In genomic region chr5:63616792-63617668, GRCm38 (mm10) we compare ENCODE assay signal across 25 mouse cellular contexts. TPM values are rescaled to one million over a fixed set of nuclear protein-coding genes. Genes with fewer than 3 reads are reported as not detected.
DNase-seq lines count a peak whose midpoint lies in the region; ATAC-seq lines count a peak whose summit lies in the region.
"Had no signal": no experiment of that assay in that cellular context is flagged by ENCODE, and none has a peak within 500 bp of the region (broad histone marks: within the 10 kb centered on the region; RNA-seq: fewer than 3 reads in every experiment).

No protein-coding gene starts in this region.

- WGBS in embryonic facial prominence, embryonic 14.5 days: 56% methylated on average over 3 of the region's 3 CpGs
- WGBS in embryonic facial prominence, embryonic 10.5 days: 77% methylated on average over 3 of the region's 3 CpGs
- WGBS in neural tube, embryonic 11.5 days: 73% methylated on average over 3 of the region's 3 CpGs
- WGBS in neural tube, embryonic 15.5 days: 69% methylated on average over 3 of the region's 3 CpGs
- WGBS in hindbrain, embryonic 14.5 days: 57% methylated on average over 3 of the region's 3 CpGs

- DNase-seq in embryonic facial prominence, embryonic 14.5 days (ENCODE audit: low spot score): peak; percentile 1
- DNase-seq in embryonic facial prominence, embryonic 10.5 days (ENCODE audit: low spot score): no peak
- DNase-seq in neural tube, embryonic 11.5 days (ENCODE audit: low spot score): peak; percentile 16
- peak; percentile 46 for DNase-seq in hindbrain, embryonic 14.5 days (ENCODE audit: low spot score)
- peak; percentile 6 for DNase-seq in retina, embryonic 14.5 days (ENCODE audit: low spot score)
- DNase-seq in lung, postnatal 4 days: no peak
- no peak for DNase-seq in layer of hippocampus, adult 9-11 months
- DNase-seq: adrenal gland, postnatal 25 days; cerebellum, adult 11 months; cerebellum, postnatal 10 days; heart, postnatal 4 days; kidney, postnatal 36 days; lung, adult 2 months; lung, postnatal 14 days; midbrain, embryonic 14.5 days; thymus, postnatal 25 days had no signal

- H3K9ac ChIP-seq in embryonic facial prominence, embryonic 14.5 days (ENCODE audit: low read depth, low read length): no peak overlapping the region
- H3K9ac ChIP-seq in neural tube, embryonic 11.5 days (ENCODE audit: low read length): no peak overlapping the region
- no peak overlapping the region for H3K9ac ChIP-seq in neural tube, embryonic 15.5 days (replicated peaks)
- no peak overlapping the region for H3K9ac ChIP-seq in hindbrain, embryonic 14.5 days
- H3K9ac ChIP-seq: embryonic facial prominence, embryonic 13.5 days; intestine, embryonic 15.5 days; limb, embryonic 13.5 days; liver, embryonic 12.5 days had no signal

- H3K27me3 ChIP-seq in embryonic facial prominence, embryonic 14.5 days (replicated peaks; ENCODE audit: control insufficient read depth, insufficient read depth, low read length): no peaks in the 10 kb centered on the region
- no peaks in the 10 kb centered on the region for H3K27me3 ChIP-seq in embryonic facial prominence, embryonic 10.5 days (replicated peaks; ENCODE audit: low read depth, poor library complexity, severe bottlenecking)
- no peaks in the 10 kb centered on the region for H3K27me3 ChIP-seq in neural tube, embryonic 11.5 days (ENCODE audit: control insufficient read depth, insufficient read depth, low read length)
- no peaks in the 10 kb centered on the region for H3K27me3 ChIP-seq in neural tube, embryonic 15.5 days (replicated peaks)
- H3K27me3 ChIP-seq in hindbrain, embryonic 14.5 days (ENCODE audit: control insufficient read depth, insufficient read depth, low read length): no peaks in the 10 kb centered on the region
- H3K27me3 ChIP-seq: embryonic facial prominence, embryonic 13.5 days; intestine, embryonic 15.5 days; limb, embryonic 13.5 days; liver, embryonic 12.5 days; megakaryocyte, embryonic 14.5 days had no signal

- H3K27ac ChIP-seq in embryonic facial prominence, embryonic 14.5 days (replicated peaks; ENCODE audit: low read depth, low read length): no peak overlapping the region
- no peak overlapping the region for H3K27ac ChIP-seq in embryonic facial prominence, embryonic 10.5 days (replicated peaks)
- H3K27ac ChIP-seq in neural tube, embryonic 11.5 days (ENCODE audit: low read depth, low read length): no peak overlapping the region
- no peak overlapping the region for H3K27ac ChIP-seq in neural tube, embryonic 15.5 days (replicated peaks)
- H3K27ac ChIP-seq in hindbrain, embryonic 14.5 days: no peak overlapping the region
- H3K27ac ChIP-seq: embryonic facial prominence, embryonic 13.5 days; heart, embryonic 10.5 days; intestine, embryonic 15.5 days; limb, embryonic 13.5 days; liver, embryonic 12.5 days had no signal

- no peaks in the 10 kb centered on the region for H3K4me1 ChIP-seq in embryonic facial prominence, embryonic 14.5 days (ENCODE audit: control insufficient read depth, insufficient read depth, low read length)
- no peaks in the 10 kb centered on the region for H3K4me1 ChIP-seq in embryonic facial prominence, embryonic 10.5 days
- H3K4me1 ChIP-seq in neural tube, embryonic 11.5 days (ENCODE audit: control insufficient read depth, insufficient read depth, low read length): no peaks in the 10 kb centered on the region
- no peaks in the 10 kb centered on the region for H3K4me1 ChIP-seq in neural tube, embryonic 15.5 days
- no peaks in the 10 kb centered on the region for H3K4me1 ChIP-seq in hindbrain, embryonic 14.5 days (replicated peaks; ENCODE audit: control insufficient read depth, insufficient read depth, low read length)
- H3K4me1 ChIP-seq: embryonic facial prominence, embryonic 13.5 days; heart, embryonic 10.5 days; intestine, embryonic 15.5 days; limb, embryonic 13.5 days; liver, embryonic 12.5 days; megakaryocyte, embryonic 14.5 days had no signal

- no peak overlapping the region for H3K4me3 ChIP-seq in embryonic facial prominence, embryonic 14.5 days (ENCODE audit: low read depth, low read length)
- H3K4me3 ChIP-seq in embryonic facial prominence, embryonic 10.5 days: no peak overlapping the region
- H3K4me3 ChIP-seq in neural tube, embryonic 11.5 days (ENCODE audit: low read depth, low read length): no peak overlapping the region
- H3K4me3 ChIP-seq in neural tube, embryonic 15.5 days (replicated peaks): no peak overlapping the region
- no peak overlapping the region for H3K4me3 ChIP-seq in hindbrain, embryonic 14.5 days (replicated peaks; ENCODE audit: low read length)
- H3K4me3 ChIP-seq: embryonic facial prominence, embryonic 13.5 days; heart, embryonic 10.5 days; intestine, embryonic 15.5 days; limb, embryonic 13.5 days; liver, embryonic 12.5 days; megakaryocyte, embryonic 14.5 days had no signal

- ATAC-seq in embryonic facial prominence, embryonic 14.5 days (ENCODE audit: low read depth): no peak
- ATAC-seq in neural tube, embryonic 11.5 days (ENCODE audit: insufficient read depth, low FRiP score, low TSS enrichment): 0 out of 2 replicates have a peak, but pooled peaks have one; percentile 20
- ATAC-seq in neural tube, embryonic 15.5 days (ENCODE audit: low FRiP score): no peak
- ATAC-seq in hindbrain, embryonic 14.5 days (ENCODE audit: low FRiP score): peak; percentile 55; the same call in 1 of the 2 replicates
- ATAC-seq: intestine, embryonic 15.5 days; liver, embryonic 12.5 days had no signal

- no peaks in the 10 kb centered on the region for H3K36me3 ChIP-seq in embryonic facial prominence, embryonic 14.5 days (ENCODE audit: control insufficient read depth, insufficient read depth, low read length)
- H3K36me3 ChIP-seq in embryonic facial prominence, embryonic 10.5 days (replicated peaks): no peaks in the 10 kb centered on the region
- no peaks in the 10 kb centered on the region for H3K36me3 ChIP-seq in neural tube, embryonic 11.5 days (ENCODE audit: control insufficient read depth, insufficient read depth, low read length)
- H3K36me3 ChIP-seq in neural tube, embryonic 15.5 days: no peaks in the 10 kb centered on the region
- no peaks in the 10 kb centered on the region for H3K36me3 ChIP-seq in hindbrain, embryonic 14.5 days (replicated peaks; ENCODE audit: control insufficient read depth, insufficient read depth)
- H3K36me3 ChIP-seq: embryonic facial prominence, embryonic 13.5 days; heart, embryonic 10.5 days; intestine, embryonic 15.5 days; limb, embryonic 13.5 days; liver, embryonic 12.5 days had no signal

- no peaks in the 10 kb centered on the region for H3K9me3 ChIP-seq in embryonic facial prominence, embryonic 14.5 days (ENCODE audit: control insufficient read depth, low read length)
- H3K9me3 ChIP-seq in embryonic facial prominence, embryonic 10.5 days: no peaks in the 10 kb centered on the region
- no peaks in the 10 kb centered on the region for H3K9me3 ChIP-seq in neural tube, embryonic 11.5 days (ENCODE audit: control insufficient read depth, low read length)
- no peaks in the 10 kb centered on the region for H3K9me3 ChIP-seq in neural tube, embryonic 15.5 days (replicated peaks)
- no peaks in the 10 kb centered on the region for H3K9me3 ChIP-seq in hindbrain, embryonic 14.5 days (ENCODE audit: control insufficient read depth, low read length)
- H3K9me3 ChIP-seq: embryonic facial prominence, embryonic 13.5 days; heart, embryonic 10.5 days; intestine, embryonic 15.5 days; limb, embryonic 13.5 days; liver, embryonic 12.5 days; megakaryocyte, embryonic 14.5 days had no signal

- no peak overlapping the region for H3K4me2 ChIP-seq in embryonic facial prominence, embryonic 14.5 days (ENCODE audit: low read depth, low read length)
- H3K4me2 ChIP-seq in neural tube, embryonic 11.5 days (ENCODE audit: low read depth): no peak overlapping the region
- H3K4me2 ChIP-seq in neural tube, embryonic 15.5 days: no peak overlapping the region
- no peak overlapping the region for H3K4me2 ChIP-seq in hindbrain, embryonic 14.5 days (replicated peaks)
- H3K4me2 ChIP-seq: embryonic facial prominence, embryonic 13.5 days; intestine, embryonic 15.5 days; limb, embryonic 13.5 days; liver, embryonic 12.5 days had no signal

RNA-seq across cellular contexts. Expression of gene Nwd2, which starts 31.9 kb away (rescaled TPM):
- polyA plus RNA-seq in embryonic facial prominence, embryonic 14.5 days (2014; fragmentation: Nextera tagmentation; extraction: Ambion mirVana): 1.4 and 1.5 TPM in 2 replicates
- polyA plus RNA-seq in embryonic facial prominence, embryonic 10.5 days (2016; fragmentation: Nextera tagmentation; extraction: Ambion mirVana): 0.77 and 0.80 TPM in 2 replicates
- 5.4 and 5.6 TPM in 2 replicates for polyA plus RNA-seq in neural tube, embryonic 11.5 days (2014; fragmentation: Nextera tagmentation; extraction: Ambion mirVana)
- 16.7 and 17.8 TPM in 2 replicates for polyA plus RNA-seq in neural tube, embryonic 15.5 days (2015; fragmentation: Nextera tagmentation; extraction: Ambion mirVana)
- 18.8 and 21.8 TPM in 2 replicates for polyA plus RNA-seq in hindbrain, embryonic 14.5 days (2014; fragmentation: Nextera tagmentation; extraction: Ambion mirVana)
- polyA plus RNA-seq: gonadal fat pad, adult 2 months; liver, embryonic 12.5 days; spleen, adult 2 months had no signal

Comparison
In these comparisons a context has a peak if more than half of its experiments do, and no peak if none do; other contexts are left out.
1. ATAC-seq: peak in neural tube, embryonic 11.5 days (single experiment) and hindbrain, embryonic 14.5 days (single experiment); none in embryonic facial prominence, embryonic 14.5 days (single experiment) and neural tube, embryonic 15.5 days (single experiment).
2. DNase-seq: peak in embryonic facial prominence, embryonic 14.5 days (single experiment), neural tube, embryonic 11.5 days (single experiment), hindbrain, embryonic 14.5 days (single experiment) and retina, embryonic 14.5 days (single experiment); none in embryonic facial prominence, embryonic 10.5 days (single experiment), lung, postnatal 4 days (0 of 2) and layer of hippocampus, adult 9-11 months (single experiment).